Mouse (Mus musculus) kidney, adult 9 months (tissue): ENCODE results near the gene Ankra2.

Experiments used
- DNase-seq: peaks from one replicate; pipeline ENCODE4 v3.0.0; 2022

The Ankra2 gene

DNA sequence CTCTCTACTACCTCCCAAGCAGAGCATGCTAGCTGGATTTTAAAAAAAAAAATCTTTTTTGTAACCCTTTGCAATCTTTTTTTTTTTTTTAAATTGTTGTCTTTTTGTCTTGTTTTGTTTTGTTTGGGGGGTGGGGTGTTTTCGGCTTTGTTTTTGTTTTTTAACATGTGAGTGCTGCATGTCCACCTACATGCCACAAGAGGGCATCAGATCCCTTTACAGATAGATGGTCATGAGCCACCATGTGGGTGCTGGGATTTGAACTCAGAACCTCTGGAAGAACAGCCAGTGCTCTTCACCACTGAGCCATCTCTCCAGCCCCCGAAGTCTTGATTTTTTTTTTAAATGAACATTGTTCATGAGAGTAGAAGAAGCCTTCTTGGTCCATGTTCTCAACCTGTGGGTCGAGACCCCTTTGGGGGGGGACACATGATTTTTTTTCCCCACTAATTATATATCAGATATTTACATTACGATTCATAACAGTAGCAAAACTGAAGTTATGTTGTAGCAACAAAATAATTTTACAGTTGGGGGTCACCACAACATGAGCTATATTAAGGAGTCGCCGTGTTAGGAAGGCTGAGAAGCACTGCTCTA lies 35.1 kb downstream of the Ankra2 start:
- no peak for DNase-seq

DNA sequence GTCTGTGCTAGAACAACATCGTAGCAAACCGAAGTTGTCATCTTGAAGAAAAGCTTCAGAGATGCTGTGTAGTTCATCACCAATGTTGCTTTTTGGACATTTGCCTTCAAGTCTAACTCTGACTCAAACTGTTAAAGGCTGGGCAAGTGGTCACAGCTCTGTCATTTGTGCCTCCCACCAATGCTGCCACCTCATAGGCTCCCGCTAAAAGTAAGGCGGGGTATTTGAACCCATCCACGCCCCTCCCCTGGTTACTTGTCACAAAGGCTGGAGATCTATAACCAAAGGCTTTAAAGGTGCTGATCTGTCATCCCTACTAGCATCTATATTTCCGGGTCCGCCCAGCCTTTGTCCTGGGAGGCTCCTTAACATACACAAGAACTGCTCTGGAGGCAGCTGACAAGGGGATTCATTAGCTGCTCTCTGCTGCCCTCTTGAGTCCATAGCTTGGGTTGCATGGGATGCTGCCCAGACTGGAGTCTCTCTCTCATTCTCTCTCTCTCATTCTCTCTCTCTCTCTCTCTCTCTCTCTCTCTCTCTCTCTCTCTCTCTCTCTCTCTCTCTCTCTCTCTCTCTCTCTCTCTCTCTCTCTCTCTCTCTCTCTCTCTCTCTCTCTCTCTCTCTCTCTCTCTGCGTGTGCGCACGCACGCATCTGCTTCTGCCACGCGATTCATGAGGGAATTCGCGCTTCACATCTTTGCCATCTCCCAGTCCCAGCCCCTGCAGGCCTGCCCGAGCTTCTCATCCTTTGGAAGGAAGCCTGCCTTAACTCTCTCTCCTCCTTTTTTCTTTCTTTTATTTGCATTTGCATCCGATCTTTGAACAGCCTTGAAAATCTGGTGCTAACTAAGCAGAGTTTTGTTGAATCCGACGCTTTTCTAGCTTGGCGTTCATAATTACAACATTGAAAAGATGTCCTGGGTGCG lies 36.2 kb downstream of the Ankra2 start:
- peak; percentile 66 for DNase-seq

DNA sequence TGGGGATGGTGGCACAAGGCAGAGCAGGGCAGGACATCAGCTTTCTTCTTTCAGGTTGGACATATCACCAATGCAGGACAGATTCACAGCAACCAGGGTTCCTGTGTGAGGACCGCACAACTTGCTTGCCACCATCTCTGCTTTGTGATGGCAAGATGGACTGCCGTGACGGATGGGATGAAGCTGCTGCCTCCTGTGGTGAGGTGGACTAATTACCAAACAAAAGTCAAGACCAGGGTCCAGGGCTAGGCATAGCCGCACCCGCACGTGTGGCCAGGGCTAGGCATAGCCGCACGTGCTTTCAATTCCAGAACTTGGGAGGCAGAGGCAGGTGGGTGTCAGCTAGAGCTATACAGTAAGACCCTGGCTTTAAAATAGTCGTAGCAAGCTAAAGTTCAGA lies 42.4 kb downstream of the Ankra2 start:
- DNase-seq = no peak

DNA sequence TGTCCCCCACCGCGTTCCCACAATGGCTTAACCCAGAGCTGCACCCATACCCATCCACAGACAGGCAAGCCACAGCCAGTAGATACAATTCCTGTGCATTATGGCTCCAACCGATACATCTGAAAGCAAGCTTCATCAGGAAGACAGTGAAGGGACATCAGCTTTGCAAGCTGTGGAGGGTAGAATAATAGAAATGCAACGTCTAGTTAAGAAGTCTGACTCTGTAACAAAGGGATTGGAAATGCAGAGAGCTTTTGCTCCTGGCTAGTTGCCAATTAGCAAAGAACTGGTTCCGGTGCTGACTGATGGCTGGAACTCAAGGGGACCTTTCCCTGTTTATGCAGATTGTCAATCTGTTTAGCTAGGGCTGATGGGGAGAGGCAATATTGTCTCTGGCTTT lies 43.5 kb downstream of the Ankra2 start:
- no peak for DNase-seq

DNA sequence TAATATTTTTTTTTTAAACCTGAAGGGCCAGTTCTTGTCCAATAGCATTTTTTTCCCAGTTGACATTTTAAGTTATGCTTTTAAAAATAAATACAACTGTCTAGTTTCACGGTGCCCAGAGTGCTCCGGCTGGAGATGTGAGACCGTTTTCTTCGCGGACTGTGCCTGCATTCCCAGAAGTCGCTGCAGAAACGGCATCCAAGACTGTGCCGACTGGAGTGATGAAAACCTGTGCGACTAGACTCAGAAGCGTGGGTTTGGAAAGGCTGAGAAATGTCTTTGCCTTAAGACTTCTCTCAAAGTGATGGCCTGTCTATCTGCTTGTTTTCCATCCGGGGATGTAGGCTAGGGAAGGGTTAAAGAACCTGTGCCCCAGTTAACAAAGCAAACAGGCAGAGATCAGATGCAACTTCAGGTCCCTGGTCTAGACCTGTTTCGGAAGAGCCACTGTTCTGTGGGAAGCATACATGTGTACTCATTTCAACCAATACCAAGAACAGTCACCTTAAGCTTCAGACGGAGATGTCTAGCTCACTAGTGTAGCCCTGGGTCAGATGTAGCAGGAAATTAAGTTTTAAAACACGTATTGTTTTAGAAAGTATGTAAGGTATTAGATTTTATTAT lies 44.1 kb downstream of the Ankra2 start:
- DNase-seq = no peak

DNA sequence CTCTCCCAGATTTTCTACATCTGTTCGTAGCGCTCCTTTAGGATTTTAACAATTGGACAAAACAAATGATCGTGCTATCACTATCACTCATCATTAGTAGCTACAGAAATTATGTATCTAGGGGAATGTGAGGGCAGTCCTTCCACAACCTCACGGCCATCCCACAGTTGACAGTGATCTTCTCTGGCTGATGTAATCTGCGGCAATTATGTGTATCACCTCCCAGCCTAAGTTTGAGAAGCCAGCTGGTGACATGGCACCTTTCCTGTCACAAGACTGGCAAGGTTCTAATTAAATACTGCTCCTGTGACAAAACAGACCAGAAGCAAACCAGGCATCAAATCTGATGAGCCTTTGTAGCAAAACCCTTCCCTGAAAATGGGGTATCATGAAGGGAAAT lies 45.1 kb downstream of the Ankra2 start:
- no peak for DNase-seq

DNA sequence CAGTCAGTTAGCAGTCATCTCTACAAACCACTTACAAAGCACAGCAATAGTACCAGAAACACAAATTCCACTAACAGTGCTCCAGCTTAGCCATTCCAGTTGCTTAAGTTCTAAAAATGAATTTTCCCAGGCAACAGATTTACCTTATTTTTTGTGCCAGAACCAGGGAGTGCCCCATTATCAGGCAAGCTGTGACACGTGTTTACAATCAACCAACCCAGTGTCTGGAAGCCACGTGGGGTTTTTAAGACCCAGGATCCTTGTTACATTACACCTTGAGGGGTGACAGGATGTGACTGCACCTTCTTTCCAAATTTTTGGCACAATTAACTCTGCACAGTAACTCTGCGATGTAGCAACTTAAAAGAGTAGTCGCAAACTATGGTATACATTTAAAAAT lies 45.9 kb downstream of the Ankra2 start:
- DNase-seq = no peak

DNA sequence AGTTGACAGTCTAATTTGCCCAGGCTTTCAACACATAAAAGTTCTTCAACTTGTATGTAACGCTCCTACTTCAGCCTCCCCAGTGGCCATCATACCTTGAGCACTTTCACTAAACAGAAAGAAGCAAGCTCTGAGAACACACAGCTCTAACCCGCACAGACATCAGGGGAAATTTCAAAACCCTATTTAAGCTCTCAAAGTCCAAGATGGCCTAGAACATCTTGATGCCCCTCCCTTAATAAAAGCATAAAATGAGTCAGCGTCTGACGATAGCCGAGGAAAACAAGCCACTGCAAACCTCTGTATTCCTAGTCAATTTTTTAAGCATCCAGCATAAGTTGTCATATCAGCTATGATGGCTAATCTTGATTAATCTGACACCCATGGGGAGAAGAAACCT lies 48.7 kb downstream of the Ankra2 start:
- DNase-seq = no peak

DNA sequence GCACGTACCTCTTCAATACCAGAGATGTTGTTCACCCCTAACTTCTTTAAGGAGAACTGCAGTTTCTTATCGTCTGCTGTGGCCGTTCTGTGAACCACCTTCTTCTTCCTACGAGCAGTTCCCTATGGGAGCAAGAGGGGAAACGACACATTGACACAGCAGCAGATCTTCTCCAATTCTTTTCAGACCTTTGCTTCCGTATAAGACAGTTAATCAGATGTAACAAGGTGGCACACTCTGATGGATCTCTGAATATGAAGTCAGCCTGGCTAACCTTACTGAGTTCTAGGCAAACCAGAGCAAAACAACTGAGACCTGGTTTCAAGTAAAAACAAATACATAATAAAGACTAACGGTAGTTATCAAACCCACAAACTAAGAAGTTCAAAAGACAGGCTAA lies 50.8 kb downstream of the Ankra2 start:
- no peak for DNase-seq

DNA sequence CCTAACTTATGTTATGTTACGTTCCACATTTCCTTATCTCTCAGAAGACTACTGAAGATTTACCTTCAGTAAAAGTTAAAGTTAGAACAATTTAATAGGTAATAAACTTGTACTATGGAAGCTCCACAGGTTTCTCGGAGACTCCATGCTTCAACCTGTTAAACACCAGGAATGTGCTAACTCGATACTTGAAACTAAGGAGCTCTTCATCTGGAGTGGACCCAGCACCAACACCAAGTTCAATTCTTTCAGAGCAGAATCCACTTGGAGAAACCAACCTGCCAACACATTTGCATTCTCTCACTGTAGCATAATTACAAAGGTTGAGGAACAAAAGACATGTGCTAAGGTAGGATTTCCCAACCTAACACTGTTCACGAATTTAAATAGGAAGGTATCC lies 52.2 kb downstream of the Ankra2 start:
- peak; percentile 24 for DNase-seq

DNA sequence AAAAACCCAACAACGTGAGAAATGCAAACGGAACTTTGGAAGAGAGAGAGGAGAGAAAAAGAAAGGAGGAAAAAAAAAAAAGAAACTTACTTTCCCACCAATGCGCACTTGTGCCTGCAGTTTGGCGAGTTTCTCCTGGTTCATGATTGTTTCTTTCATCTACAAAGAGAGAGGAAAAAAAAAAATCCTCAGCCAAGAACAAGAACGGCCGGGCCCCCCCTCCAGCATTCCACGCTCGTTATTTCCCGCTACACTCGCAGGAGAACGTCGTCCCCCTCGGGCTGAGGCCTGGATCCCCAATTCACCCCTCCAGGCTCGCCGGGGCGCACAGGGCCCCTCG lies 53.2 kb downstream of the Ankra2 start:
- no peak for DNase-seq

DNA sequence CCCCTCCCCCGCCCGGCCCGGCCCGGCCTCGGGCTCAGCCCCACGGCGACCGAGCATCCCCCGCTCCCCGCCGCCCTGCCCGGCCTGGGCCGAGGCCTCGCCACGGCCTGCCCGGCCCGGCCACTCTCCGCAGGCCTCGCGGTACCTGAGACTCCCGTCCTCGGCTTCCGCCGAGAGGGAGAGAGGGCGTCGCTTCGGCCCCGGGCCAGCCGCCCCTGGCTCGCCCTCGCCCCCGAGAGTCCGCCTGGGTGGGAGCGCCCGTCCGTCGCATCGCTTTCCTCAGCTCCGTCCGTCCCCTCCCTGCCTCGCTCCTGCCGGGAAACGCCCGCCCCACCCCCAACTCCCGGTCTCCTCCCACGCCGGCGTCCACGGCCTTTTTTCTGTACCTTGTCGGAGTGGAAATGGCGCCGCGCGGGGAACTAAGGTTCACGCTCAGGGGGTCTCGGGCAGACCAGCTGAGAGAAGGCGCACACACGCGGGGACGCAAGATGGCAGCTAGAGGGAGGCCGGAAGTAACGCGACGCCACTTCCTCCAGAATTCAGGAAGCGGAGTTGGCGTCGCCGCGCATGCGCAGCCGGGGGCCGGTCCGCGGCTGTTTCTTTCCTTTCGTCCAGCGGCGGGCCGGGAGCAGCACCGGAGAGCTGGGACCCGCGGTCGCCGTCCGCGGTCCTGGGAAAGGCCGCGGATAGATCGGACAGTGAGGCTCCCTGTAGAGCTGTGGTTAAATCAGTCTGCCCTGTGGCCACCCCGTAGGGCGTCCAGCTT lies 53.8 kb downstream of the Ankra2 start, which contains the start of gene Btf3:
Gene Btf3 (minus strand): TSS at position 527 of the 766 bp plus-strand sequence.
- peak; percentile 95 for DNase-seq

DNA sequence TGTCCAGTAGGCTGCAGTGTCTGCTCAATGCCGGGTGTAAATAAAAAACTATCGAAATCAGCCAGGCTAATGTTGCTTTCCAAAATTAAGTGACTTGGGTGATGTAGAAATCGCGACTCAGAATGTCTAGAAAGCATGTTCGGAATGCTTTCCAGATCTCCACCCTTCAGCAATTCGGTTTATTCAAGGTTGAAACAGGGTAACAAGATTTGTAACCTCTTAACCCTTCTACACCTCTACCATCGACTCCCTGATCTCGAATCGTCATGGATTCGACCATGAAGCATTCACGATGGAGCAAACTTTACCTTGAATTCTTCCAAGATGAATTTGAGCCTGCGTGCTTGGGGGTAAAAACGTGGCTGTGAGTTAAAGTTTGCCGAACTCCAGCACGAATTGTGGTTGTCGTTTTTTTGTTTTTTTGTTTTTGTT lies 54.4 kb downstream of the Ankra2 start:
- no peak for DNase-seq

DNA sequence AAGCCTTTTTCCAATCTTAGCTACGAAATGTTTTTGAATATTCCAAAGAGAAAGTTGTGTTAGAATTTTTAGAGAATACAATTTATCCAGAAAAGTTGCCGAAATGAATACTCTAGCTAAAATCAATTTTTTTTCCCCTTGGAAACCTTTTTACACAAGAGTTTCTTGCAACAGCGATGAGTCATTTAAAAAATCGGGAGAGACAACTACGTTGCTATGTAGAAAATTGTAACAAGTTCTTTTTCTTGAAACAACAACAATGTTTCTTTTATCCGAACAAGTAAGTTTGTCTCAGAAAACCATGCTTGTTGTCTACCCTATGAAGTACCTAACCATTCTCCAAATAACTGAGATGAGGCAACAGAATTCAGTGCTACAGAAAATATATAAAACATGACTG lies 55.0 kb downstream of the Ankra2 start:
- DNase-seq = no peak
